Mouse (Mus musculus): Measurements from ENCODE around the gene Il3ra.

The Il3ra gene

GRCm38 (mm10) chr14:14345948-14346812, at the start of gene Il3ra:
TSS of gene Il3ra (plus strand) at chr14:14346275.
- peak; percentile 77 to 78 for DNase-seq

DNA sequence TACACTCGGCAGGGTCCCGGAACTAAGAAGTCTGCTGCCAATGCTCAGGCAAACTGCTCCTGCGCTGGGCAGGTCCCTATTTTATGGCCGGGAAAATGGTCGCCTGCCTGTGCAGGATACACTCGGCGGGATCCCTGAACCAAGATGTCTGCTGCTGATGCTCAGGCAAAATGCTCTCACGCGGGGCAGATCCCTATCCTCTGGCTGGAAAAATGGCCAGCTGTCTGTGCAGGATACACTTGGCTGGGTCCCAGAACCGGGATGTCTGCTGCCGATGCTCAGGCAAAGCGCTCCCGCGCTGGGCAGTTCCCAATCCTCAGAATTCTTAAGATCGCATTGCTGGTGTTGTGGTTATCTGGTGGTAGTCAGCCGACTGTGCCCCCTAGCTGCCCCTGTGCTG, 37.1 kb upstream of the Il3ra start:
- no peak for DNase-seq

GRCm38 (mm10) chr14:14309416-14309815, 36.7 kb upstream of the Il3ra start:
- no peak for DNase-seq

- no peak for DNase-seq
These were observed 23.5 kb upstream of the Il3ra start, which contains the start of gene Olfr31 for GRCm38 (mm10) chr14:14322528-14322927. TSS of gene Olfr31 (plus strand) at chr14:14322828.

- peak; percentile 91 to 93 for DNase-seq
These were observed 783 bp upstream of the Il3ra start for GRCm38 (mm10) chr14:14345113-14345871.

- no peak for DNase-seq
These were observed 682 bp downstream of the Il3ra start for GRCm38 (mm10) chr14:14346813-14347100.

DNA sequence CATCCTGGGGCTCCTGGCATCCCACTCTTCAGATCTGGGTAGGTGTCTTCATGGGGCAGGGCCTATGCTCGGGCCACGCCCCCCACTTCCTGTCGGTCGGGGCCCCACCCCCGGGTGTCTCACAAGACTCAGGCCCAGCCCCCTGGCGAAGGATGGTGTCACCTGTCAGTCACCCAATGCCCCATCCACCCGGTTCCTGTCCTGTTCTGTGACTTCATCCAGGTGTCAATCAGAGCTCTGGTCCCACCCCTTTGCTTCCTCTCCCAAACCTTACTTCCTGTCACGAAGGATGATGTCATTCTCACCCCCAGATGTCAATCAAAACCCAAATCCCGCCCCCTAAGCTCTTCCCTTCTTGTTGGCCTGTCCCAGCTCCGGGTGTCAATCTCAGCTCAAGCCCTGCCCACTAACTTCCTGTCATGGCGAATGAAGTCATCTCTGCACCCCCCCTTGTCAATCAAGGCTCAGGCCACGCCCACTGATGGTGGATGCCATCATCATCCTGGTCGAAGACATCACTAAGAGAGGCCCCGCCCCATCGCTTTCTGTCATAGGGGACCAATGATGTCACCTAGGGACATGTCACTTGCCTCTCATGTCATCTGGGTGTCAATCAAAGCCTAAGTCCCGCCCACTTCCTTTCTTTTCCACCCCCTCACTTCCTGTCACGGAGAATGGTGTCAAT, 1.2 kb downstream of the Il3ra start:
- DNase-seq, result peak; percentile 13 to 30

GRCm38 (mm10) chr14:14347836-14348621, 2.0 kb downstream of the Il3ra start:
- peak; percentile 18 to 26 for DNase-seq

- DNase-seq, result peak; percentile 2 to 6
These were observed 2.8 kb downstream of the Il3ra start for GRCm38 (mm10) chr14:14348674-14349401.

DNA sequence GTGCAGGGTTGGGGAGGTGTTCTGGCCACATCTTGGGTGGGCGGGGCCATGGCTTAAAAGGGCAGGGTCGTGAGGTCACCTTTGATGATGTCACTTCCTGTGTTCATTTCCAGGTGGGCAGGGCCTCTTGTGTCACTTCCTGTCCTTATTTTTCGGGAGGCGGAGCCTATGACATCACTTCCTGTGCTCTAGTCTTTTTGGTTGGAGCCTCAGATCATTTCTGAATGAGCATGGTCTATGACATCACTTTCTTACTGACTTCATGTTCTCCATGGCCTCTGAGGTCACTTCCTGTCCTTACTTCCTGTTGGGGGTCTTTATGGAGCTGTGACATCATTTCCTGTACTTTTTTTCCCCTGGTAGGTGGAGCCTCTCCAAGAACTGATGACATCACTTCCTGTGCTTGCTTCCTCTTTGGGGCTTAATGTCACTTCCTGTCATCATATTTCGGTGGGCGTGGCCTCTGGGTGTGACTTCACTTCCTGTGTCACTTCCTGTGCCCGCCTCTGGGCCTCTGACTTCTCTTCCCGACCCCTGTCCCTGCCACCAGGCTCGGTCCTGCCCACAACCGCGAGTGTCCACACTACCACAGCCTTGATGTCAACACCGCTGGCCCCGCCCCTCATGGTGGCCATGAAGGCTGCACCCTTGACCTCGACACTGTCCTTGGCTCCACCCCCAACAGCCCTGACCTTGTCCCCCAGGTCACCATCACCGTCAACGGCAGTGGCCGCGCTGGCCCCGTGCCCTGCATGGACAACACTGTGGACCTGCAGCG, 3.6 kb downstream of the Il3ra start:
- peak in 1 of 2 experiments; percentile 7 for DNase-seq

- DNase-seq, result peak in 1 of 2 experiments; percentile 1
These were observed 4.4 kb downstream of the Il3ra start for GRCm38 (mm10) chr14:14350263-14351147.

DNA sequence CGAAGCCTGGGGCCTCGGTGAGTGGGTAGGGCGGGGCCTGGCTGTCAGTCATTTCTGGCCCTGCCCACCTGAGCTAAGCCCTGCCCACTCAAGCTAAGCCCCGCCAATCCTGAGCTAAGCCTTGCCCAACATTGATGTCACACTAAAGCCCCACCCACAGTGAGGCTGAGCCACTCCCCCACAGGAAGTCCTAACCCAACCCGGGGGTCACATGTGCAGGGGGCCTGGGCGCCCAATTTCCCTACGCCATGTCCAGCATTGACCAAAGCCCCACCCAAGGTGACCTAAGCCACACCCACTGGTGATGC, 5.0 kb downstream of the Il3ra start:
- DNase-seq, result no peak

- no peak for DNase-seq
These were observed 5.9 kb downstream of the Il3ra start for GRCm38 (mm10) chr14:14351721-14352590.

DNA sequence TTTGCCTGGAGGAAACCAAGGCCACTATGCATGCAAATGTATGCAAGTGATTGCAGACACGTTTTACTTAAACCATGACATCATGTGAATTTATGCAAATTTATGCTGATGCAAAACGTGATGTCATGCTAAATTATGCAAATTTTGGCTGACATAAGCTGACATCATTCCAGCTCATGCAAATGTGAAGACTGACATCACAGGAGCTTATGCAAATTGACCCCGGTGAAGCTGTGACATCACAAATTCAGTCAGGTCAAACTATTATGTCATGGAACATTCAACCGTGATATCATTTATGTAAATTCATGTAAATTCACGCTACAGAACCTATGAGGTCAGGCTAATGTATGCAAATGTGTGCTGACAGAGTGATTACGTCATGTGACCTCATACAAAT, 6.5 kb downstream of the Il3ra start:
- DNase-seq, result no peak

GRCm38 (mm10) chr14:14353081-14353732, 7.1 kb downstream of the Il3ra start:
- no peak for DNase-seq

- no peak for DNase-seq
These were observed 7.8 kb downstream of the Il3ra start for GRCm38 (mm10) chr14:14353740-14354510.

DNA sequence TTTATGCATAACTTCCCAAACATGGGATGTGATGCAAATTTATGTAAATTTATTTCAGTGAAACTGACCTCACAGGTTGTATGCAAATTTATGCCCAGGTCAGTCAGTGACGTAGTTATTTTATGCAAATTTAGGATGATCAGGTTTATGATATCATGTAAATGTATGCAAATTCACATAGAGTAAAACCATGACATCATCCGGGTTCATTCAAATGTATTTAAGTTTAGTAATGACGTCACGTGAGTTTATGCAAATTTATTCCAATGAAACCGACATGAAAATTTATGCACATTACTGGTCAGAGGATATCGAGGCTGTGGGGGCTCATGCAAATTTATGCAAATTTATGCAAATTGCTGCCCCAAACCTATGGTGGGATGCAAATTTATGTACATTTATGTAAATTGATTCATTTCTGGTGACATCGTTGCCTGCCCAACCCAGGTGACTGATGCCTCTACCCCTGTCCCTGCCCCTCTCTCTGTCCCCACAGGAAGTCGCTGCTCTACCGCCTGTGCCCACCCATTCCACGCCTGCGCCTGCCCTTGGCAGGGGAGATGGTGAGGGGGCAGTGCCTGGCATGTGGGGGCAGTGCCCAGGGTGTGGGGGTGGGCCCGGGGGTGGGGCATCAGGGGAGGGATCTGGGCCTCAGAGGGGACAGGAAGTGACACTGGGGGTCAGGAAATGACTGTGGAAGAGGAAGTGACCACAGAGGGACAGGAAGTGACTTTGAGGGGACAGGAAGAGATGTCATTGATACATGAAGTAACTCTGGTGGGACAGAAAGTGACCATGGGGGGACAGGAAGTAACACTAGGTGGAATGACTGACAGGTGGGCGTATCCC, 8.7 kb downstream of the Il3ra start:
- DNase-seq, result no peak

All from lung, adult 18-20 months (tissue).